Mouse (Mus musculus) liver, embryonic 15.5 days (tissue): ENCODE results near the gene Tfdp1. TPM values are rescaled to one million over a fixed set of nuclear protein-coding genes. Genes with fewer than 3 reads are reported as not detected.

Source experiments
- ATAC-seq: fragments of 200-750 bp; cut with Nextera tagmentation; 2 replicates; pipeline ENCODE4 v1.8.0; 2017; ENCODE audit warnings: moderate number of reproducible peaks, mild to moderate bottlenecking, moderate library complexity; ENCODE audit not compliant: insufficient read depth
- H3K27ac ChIP-seq: fragments of 300-500 bp; sonication (generic); replicated peaks from 2 replicates; pipeline ENCODE4 v1.5.1; 2015; ENCODE audit warnings: mild to moderate bottlenecking, inconsistent platforms
- H3K27me3 ChIP-seq: fragments of 300-500 bp; sonication (generic); 2 replicates; pipeline ENCODE4 v1.6.1; 2015; ENCODE audit warnings: mild to moderate bottlenecking, inconsistent platforms
- H3K36me3 ChIP-seq: fragments of 300-500 bp; sonication (generic); replicated peaks from 2 replicates; pipeline ENCODE4 v1.6.1; 2015; ENCODE audit warnings: moderate library complexity, mild to moderate bottlenecking, inconsistent platforms
- H3K4me1 ChIP-seq: fragments of 300-500 bp; sonication (generic); replicated peaks from 2 replicates; pipeline ENCODE4 v1.6.1; 2015; ENCODE audit warnings: inconsistent platforms
- H3K4me2 ChIP-seq: fragments of 300-500 bp; sonication (generic); 2 replicates; pipeline ENCODE4 v1.6.1; 2015; ENCODE audit warnings: moderate library complexity, mild to moderate bottlenecking, inconsistent platforms
- H3K4me3 ChIP-seq: fragments of 300-500 bp; sonication (generic); replicated peaks from 2 replicates; pipeline ENCODE4 v1.5.1; 2015; ENCODE audit warnings: mild to moderate bottlenecking, inconsistent platforms
- H3K9ac ChIP-seq: fragments of 300-500 bp; sonication (generic); 2 replicates; pipeline ENCODE4 v1.6.1; 2015; ENCODE audit warnings: moderate library complexity, mild to moderate bottlenecking, inconsistent platforms
- H3K9me3 ChIP-seq: fragments of 300-500 bp; sonication (generic); replicated peaks from 2 replicates; pipeline ENCODE4 v1.6.1; 2016; ENCODE audit warnings: inconsistent platforms
- WGBS: fragments of 180-500 bp; shearing (Covaris S2); methylation state at CpG from one replicate; pipeline ENCODE4 v1.1.7; 2015; ENCODE audit warnings: mixed read lengths; ENCODE audit not compliant: insufficient replicate concordance; 5-methylcytosine and 5-hydroxymethylcytosine counted together
- polyA plus RNA-seq: library from polyadenylated mRNA; unstranded; fragments of >200 nt; fragmentation: Nextera tagmentation; extraction: Ambion mirVana; gene quantifications from 2 replicates; pipeline ENCODE4 v1.2.1, GENCODE M21; 2015

Tfdp1 gene
- polyA plus RNA-seq, 1 experiment from 2014 or later = 92.5 TPM

- peaks cover 72% of the 10 kb centered on the region for H3K4me1 ChIP-seq
- peaks cover 96% of the 10 kb centered on the region for H3K36me3 ChIP-seq
- H3K27ac ChIP-seq = peak overlapping the region; percentile 63
- WGBS = 56% methylated on average over 8 of the region's 8 CpGs
- ATAC-seq = 0 out of 2 replicates have a peak, but pooled peaks have one; percentile 10
- peak overlapping the region; percentile 6; the same call in 1 of the 2 replicates for H3K4me3 ChIP-seq
- H3K27me3 ChIP-seq = no peaks in the 10 kb centered on the region
- no peaks in the 10 kb centered on the region for H3K9me3 ChIP-seq
- no peak overlapping the region for H3K9ac ChIP-seq
- H3K4me2 ChIP-seq = peak overlapping the region; percentile 41
Measured at GRCm38 (mm10) chr8:13352601-13353000, 14.1 kb downstream of the Tfdp1 start.

- 0 out of 2 replicates have a peak overlapping the region, but pooled peaks have one; percentile 16 for H3K9ac ChIP-seq
- H3K9me3 ChIP-seq = no peaks in the 10 kb centered on the region
- ATAC-seq = peak; percentile 74
- peaks cover 96% of the 10 kb centered on the region for H3K36me3 ChIP-seq
- H3K27me3 ChIP-seq = no peaks in the 10 kb centered on the region
- peak overlapping the region; percentile 63 for H3K27ac ChIP-seq
- WGBS = 24% methylated on average over 9 of the region's 9 CpGs
- H3K4me2 ChIP-seq = peak overlapping the region; percentile 41
- H3K4me3 ChIP-seq = 0 out of 2 replicates have a peak overlapping the region, but pooled peaks have one; percentile 5
- peaks cover 70% of the 10 kb centered on the region for H3K4me1 ChIP-seq
Measured at GRCm38 (mm10) chr8:13353155-13353833, 14.7 kb downstream of the Tfdp1 start.

- Histone ChIP-seq H3K9ac (no peak overlapping the region), H3K4me3 (no peak overlapping the region), H3K27ac (peak overlapping the region; percentile 63), H3K4me2 (peak overlapping the region; percentile 41; the same call in 1 of the 2 replicates), H3K4me1 (peaks cover 70% of the 10 kb centered on the region), H3K27me3 (no peaks in the 10 kb centered on the region), H3K36me3 (peaks cover 96% of the 10 kb centered on the region), H3K9me3 (no peaks in the 10 kb centered on the region)
- WGBS = 59% methylated on average over 4 of the region's 4 CpGs
- ATAC-seq = no peak
Measured at GRCm38 (mm10) chr8:13353883-13354282, 15.3 kb downstream of the Tfdp1 start.

- ATAC-seq = no peak
- no peak overlapping the region for H3K27ac ChIP-seq
- H3K4me1 ChIP-seq = peaks cover 48% of the 10 kb centered on the region
- no peak overlapping the region for H3K4me3 ChIP-seq
- H3K27me3 ChIP-seq = no peaks in the 10 kb centered on the region
- H3K9me3 ChIP-seq = no peaks in the 10 kb centered on the region
- peaks cover 96% of the 10 kb centered on the region for H3K36me3 ChIP-seq
- no peak overlapping the region for H3K9ac ChIP-seq
- H3K4me2 ChIP-seq = no peak overlapping the region
- 67% methylated on average over 6 of the region's 6 CpGs for WGBS
Measured at GRCm38 (mm10) chr8:13356221-13356620, 17.7 kb downstream of the Tfdp1 start.

- Histone ChIP-seq H3K27ac (no peak overlapping the region), H3K4me1 (peaks cover 43% of the 10 kb centered on the region), H3K27me3 (no peaks in the 10 kb centered on the region), H3K4me3 (no peak overlapping the region), H3K9ac (no peak overlapping the region), H3K4me2 (no peak overlapping the region), H3K36me3 (peaks cover 96% of the 10 kb centered on the region), H3K9me3 (no peaks in the 10 kb centered on the region)
- no peak for ATAC-seq
- WGBS = 51% methylated on average over 10 of the region's 10 CpGs
Measured at GRCm38 (mm10) chr8:13356681-13357080, 18.1 kb downstream of the Tfdp1 start.

GRCm38 (mm10) chr8:13360213-13360612, 21.7 kb downstream of the Tfdp1 start:
- no peak for ATAC-seq
- Histone ChIP-seq H3K27ac (no peak overlapping the region), H3K27me3 (no peaks in the 10 kb centered on the region), H3K4me1 (peaks cover 8% of the 10 kb centered on the region; the same call in 1 of the 2 replicates), H3K4me2 (no peak overlapping the region), H3K4me3 (no peak overlapping the region), H3K9me3 (no peaks in the 10 kb centered on the region), H3K9ac (no peak overlapping the region), H3K36me3 (peaks cover 99% of the 10 kb centered on the region)
- WGBS = 66% methylated on average over 7 of the region's 7 CpGs

- Histone ChIP-seq H3K4me2 (no peak overlapping the region), H3K4me1 (no peaks in the 10 kb centered on the region), H3K27me3 (no peaks in the 10 kb centered on the region), H3K27ac (no peak overlapping the region), H3K9ac (no peak overlapping the region), H3K9me3 (no peaks in the 10 kb centered on the region), H3K36me3 (peaks cover 99% of the 10 kb centered on the region), H3K4me3 (no peak overlapping the region)
- ATAC-seq = no peak
- WGBS = 82% methylated on average over 6 of the region's 6 CpGs
Measured at GRCm38 (mm10) chr8:13361865-13362264, 23.3 kb downstream of the Tfdp1 start.

- Histone ChIP-seq H3K4me1 (no peaks in the 10 kb centered on the region), H3K4me2 (no peak overlapping the region), H3K9me3 (no peaks in the 10 kb centered on the region), H3K4me3 (no peak overlapping the region), H3K36me3 (peaks cover 94% of the 10 kb centered on the region), H3K9ac (no peak overlapping the region), H3K27ac (no peak overlapping the region), H3K27me3 (no peaks in the 10 kb centered on the region)
- 69% methylated on average over 8 of the region's 8 CpGs for WGBS
- no peak for ATAC-seq
Measured at GRCm38 (mm10) chr8:13373151-13373662, 34.7 kb downstream of the Tfdp1 start.

GRCm38 (mm10) chr8:13381630-13382029, 43.1 kb downstream of the Tfdp1 start:
- ATAC-seq = no peak
- Histone ChIP-seq H3K27ac (no peak overlapping the region), H3K36me3 (peaks cover 30% of the 10 kb centered on the region), H3K9me3 (no peaks in the 10 kb centered on the region), H3K9ac (no peak overlapping the region), H3K4me2 (no peak overlapping the region), H3K4me3 (no peak overlapping the region), H3K4me1 (no peaks in the 10 kb centered on the region), H3K27me3 (no peaks in the 10 kb centered on the region)
- 81% methylated on average over 7 of the region's 7 CpGs for WGBS

- H3K36me3 ChIP-seq = peaks cover 22% of the 10 kb centered on the region
- H3K4me1 ChIP-seq = no peaks in the 10 kb centered on the region
- H3K9me3 ChIP-seq = no peaks in the 10 kb centered on the region
- H3K9ac ChIP-seq = no peak overlapping the region
- H3K4me3 ChIP-seq = no peak overlapping the region
- no peak overlapping the region for H3K4me2 ChIP-seq
- WGBS = 63% methylated on average over 3 of the region's 3 CpGs
- ATAC-seq = no peak
- H3K27ac ChIP-seq = no peak overlapping the region
- no peaks in the 10 kb centered on the region for H3K27me3 ChIP-seq
Measured at GRCm38 (mm10) chr8:13382536-13382935, 44.0 kb downstream of the Tfdp1 start.

GRCm38 (mm10) chr8:13382999-13383398, 44.4 kb downstream of the Tfdp1 start:
- Histone ChIP-seq H3K27ac (no peak overlapping the region), H3K4me1 (no peaks in the 10 kb centered on the region), H3K4me3 (no peak overlapping the region), H3K27me3 (no peaks in the 10 kb centered on the region), H3K36me3 (peaks cover 19% of the 10 kb centered on the region), H3K4me2 (no peak overlapping the region), H3K9me3 (no peaks in the 10 kb centered on the region), H3K9ac (no peak overlapping the region)
- ATAC-seq = no peak
- 84% methylated on average over 4 of the region's 4 CpGs for WGBS
